Mouse (Mus musculus): ENCODE measurements around the gene N4bp2l1. TPM values are rescaled to one million over a fixed set of nuclear protein-coding genes. Genes with fewer than 3 reads are reported as not detected.

The N4bp2l1 gene
- polyA plus RNA-seq, 1 experiment from 2014 or later, result 16.3 TPM

DNA sequence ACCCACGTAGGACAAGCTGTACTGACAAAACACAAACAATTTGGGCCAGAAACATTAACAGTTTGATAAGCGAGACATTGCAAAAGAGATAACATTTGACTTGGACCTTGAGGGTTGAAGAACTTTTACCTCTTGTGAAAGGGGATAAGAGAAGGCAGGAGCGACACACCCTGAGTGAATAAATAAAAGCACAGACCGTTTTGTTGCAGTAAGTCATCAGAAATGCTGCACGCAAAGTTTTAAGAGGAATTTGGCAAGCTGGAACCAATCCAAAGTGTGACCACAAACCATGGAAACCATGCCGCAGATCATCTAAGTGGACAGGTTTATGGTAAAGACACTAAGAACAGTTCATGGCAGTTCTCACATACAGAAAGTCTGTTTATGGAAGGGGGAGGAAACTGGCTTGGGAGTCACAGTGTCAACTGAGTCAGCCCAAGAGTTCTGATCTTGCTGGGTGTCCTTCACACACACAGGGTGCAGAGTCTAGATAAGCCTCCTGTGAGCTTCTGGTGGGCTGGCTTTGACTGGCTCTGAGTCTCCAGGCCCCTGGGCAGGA, 18.3 kb downstream of the N4bp2l1 start:
- Histone ChIP-seq H3K27ac (replicated peaks) (no peak overlapping the region), H3K4me2 (no peak overlapping the region), H3K9ac (no peak overlapping the region), H3K9me3 (no peaks in the 10 kb centered on the region), H3K27me3 (no peaks in the 10 kb centered on the region), H3K4me3 (no peak overlapping the region), H3K4me1 (replicated peaks) (no peaks in the 10 kb centered on the region), H3K36me3 (peaks cover 6% of the 10 kb centered on the region)
- 88% methylated on average over 6 of the region's 6 CpGs for WGBS
- no peak for ATAC-seq (ENCODE audit: low FRiP score, low read depth)

DNA sequence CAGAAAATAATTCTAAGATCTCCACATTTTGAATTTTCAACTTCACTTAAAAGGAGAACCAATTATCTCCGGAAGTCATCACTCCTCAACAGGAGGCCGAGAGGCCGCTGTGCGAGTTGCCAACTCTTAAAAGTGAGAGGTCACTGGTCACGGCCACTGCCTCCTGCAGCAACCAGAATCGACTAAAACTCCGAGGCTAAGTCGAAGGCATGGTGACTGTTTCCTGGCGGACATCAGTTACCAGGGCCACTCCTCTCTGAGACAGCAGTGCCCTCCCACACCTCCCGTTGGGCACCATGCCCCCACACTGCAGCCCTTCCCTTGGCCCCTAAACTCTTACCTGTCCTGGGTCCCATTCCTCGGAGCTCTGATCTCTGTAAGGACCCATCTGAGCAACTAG, 20.2 kb downstream of the N4bp2l1 start:
- Histone ChIP-seq H3K4me3 (no peak overlapping the region), H3K36me3 (peaks cover 25% of the 10 kb centered on the region), H3K27me3 (no peaks in the 10 kb centered on the region), H3K9ac (no peak overlapping the region), H3K27ac (replicated peaks) (no peak overlapping the region), H3K9me3 (no peaks in the 10 kb centered on the region), H3K4me2 (no peak overlapping the region), H3K4me1 (replicated peaks) (no peaks in the 10 kb centered on the region)
- ATAC-seq (ENCODE audit: low FRiP score, low read depth), result no peak
- WGBS, result 88% methylated on average over 11 of the region's 11 CpGs

DNA sequence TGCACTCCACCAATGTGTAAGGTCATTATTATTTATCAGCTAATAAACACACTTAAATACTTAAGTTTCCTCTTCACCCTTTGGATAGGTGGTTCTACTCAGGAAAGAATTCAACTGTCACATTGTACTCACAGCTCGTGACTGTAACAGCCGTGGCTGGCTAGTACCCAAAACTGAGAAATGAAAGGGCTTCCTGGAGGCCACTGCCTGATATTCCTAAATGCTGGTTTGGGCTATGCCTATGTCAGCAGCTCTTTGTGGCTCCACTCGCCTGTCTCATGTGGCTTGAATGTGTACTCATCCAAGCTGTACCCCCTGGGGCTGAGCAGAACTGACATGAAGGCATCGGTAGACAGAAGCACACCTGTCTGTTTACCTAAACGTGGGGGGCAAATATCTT, 22.1 kb downstream of the N4bp2l1 start:
- Histone ChIP-seq H3K4me2 (no peak overlapping the region), H3K36me3 (peaks cover 28% of the 10 kb centered on the region), H3K9me3 (no peaks in the 10 kb centered on the region), H3K27me3 (no peaks in the 10 kb centered on the region), H3K27ac (replicated peaks) (no peak overlapping the region), H3K9ac (no peak overlapping the region), H3K4me3 (no peak overlapping the region), H3K4me1 (replicated peaks) (no peaks in the 10 kb centered on the region)
- no peak for ATAC-seq (ENCODE audit: low FRiP score, low read depth)
- WGBS, result 85% methylated on average over 5 of the region's 5 CpGs

DNA sequence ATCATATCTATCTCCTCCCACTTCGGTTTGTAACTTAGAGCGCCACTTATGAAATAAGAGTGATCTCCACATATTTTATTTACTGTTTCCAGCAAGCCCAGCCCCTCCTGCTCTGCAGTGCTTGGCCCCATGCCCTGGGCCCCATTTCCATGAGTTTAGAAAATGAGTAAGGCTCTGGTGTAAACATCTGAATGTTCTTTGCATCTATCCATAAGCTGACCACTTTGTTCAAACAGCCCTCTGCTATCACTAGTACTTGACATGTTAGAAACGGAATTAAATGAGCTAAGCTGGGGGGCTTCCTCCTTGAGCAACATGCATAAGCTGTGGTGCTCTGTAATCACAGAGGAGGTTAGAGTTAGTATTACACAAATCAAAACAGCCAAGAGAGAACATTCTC, 22.6 kb downstream of the N4bp2l1 start:
- no peaks in the 10 kb centered on the region for H3K27me3 ChIP-seq
- H3K4me3 ChIP-seq, result no peak overlapping the region
- peaks cover 30% of the 10 kb centered on the region for H3K36me3 ChIP-seq
- H3K27ac ChIP-seq (replicated peaks), result no peak overlapping the region
- ATAC-seq (ENCODE audit: low FRiP score, low read depth), result no peak
- WGBS, result 97% methylated on average over 3 of the region's 3 CpGs
- H3K4me2 ChIP-seq, result no peak overlapping the region
- no peaks in the 10 kb centered on the region for H3K4me1 ChIP-seq (replicated peaks)
- H3K9ac ChIP-seq, result no peak overlapping the region
- no peaks in the 10 kb centered on the region for H3K9me3 ChIP-seq

DNA sequence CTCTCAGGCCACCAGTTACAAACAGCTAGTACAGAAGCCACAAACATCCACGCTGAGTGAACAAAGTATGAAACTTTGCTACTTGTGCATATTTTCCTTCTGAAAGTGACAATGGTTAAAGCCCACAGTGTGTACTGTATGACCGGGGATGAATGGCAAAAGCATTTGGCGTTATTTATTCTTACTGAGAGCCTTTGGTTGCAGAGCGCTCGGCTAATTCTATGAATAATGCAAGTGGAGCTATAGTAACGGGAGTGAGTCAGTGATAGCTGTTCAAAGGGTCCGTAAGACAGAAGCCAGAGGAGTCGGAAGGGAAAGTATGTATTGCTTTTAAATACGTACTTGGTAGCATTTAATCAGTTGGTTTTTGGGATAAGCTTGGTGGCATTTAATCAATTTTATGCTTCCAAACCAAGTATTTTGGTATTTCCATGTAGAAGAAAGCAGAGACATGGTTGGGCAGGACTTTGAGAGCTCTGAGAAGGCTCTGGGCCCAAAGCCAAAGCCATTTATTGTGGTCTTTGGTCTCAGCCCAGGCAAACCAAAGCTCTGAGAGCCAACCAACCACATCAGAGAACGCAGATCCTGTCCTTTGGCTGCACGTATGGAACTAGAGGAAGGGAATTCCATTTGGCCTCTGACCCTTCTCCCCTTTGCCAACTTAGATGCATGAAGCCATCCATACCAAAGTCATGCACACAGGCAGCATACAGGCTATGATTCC, 26.3 kb downstream of the N4bp2l1 start:
- H3K9ac ChIP-seq, result no peak overlapping the region
- H3K9me3 ChIP-seq, result no peaks in the 10 kb centered on the region
- no peak for ATAC-seq (ENCODE audit: low FRiP score, low read depth)
- 0 out of 2 replicates have a peak overlapping the region, but pooled peaks have one; percentile 40 for H3K27ac ChIP-seq (replicated peaks)
- H3K4me2 ChIP-seq, result no peak overlapping the region
- no peak overlapping the region for H3K4me3 ChIP-seq
- WGBS, result 79% methylated on average over 11 of the region's 11 CpGs
- peaks cover 32% of the 10 kb centered on the region for H3K36me3 ChIP-seq
- no peaks in the 10 kb centered on the region for H3K27me3 ChIP-seq
- H3K4me1 ChIP-seq (replicated peaks), result no peaks in the 10 kb centered on the region

DNA sequence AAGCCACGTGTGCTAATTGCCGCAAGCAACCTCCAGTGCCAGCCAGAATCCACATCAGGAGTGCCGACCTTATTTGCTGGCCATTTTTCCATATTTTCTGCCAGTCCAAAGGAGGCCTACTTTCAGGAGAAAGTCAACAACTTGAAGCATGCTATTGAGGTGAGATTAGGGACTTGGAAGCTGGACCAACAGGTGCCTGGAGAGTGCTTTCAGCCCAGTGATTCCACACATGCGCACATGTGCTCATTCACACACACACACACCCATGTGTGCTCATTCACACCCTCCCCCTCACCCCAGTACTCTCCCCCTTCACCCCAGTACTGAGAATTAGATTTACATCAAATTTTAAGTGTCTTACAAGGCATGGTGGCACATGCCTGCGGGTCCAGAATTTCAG, 30.0 kb downstream of the N4bp2l1 start:
- Histone ChIP-seq H3K27ac (replicated peaks) (no peak overlapping the region), H3K27me3 (no peaks in the 10 kb centered on the region), H3K4me2 (no peak overlapping the region), H3K9ac (no peak overlapping the region), H3K4me3 (no peak overlapping the region), H3K4me1 (replicated peaks) (no peaks in the 10 kb centered on the region), H3K36me3 (peaks cover 11% of the 10 kb centered on the region), H3K9me3 (no peaks in the 10 kb centered on the region)
- 94% methylated on average over 5 of the region's 5 CpGs for WGBS
- ATAC-seq (ENCODE audit: low FRiP score, low read depth), result no peak

DNA sequence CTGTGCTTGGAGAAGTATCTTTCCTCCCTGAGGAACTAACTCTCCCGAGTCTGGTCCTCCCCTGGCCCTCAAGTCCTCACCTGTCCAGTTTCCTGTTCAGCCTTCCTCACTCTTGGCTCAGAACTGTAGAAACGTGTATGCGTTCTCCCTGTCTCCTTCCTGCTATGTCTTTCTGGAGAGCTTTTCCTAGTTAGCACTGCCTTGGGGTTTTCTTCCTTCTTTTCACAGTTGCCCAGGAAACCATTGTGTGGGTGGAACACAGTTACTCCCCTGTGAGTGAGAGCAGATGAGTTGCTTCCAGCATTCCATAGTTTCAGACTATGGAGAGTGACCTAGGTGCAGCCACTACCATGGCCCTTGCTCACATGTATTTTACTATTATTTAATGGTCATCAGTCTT, 30.8 kb downstream of the N4bp2l1 start:
- WGBS, result 40% methylated on average over 3 of the region's 3 CpGs
- no peak overlapping the region for H3K27ac ChIP-seq (replicated peaks)

DNA sequence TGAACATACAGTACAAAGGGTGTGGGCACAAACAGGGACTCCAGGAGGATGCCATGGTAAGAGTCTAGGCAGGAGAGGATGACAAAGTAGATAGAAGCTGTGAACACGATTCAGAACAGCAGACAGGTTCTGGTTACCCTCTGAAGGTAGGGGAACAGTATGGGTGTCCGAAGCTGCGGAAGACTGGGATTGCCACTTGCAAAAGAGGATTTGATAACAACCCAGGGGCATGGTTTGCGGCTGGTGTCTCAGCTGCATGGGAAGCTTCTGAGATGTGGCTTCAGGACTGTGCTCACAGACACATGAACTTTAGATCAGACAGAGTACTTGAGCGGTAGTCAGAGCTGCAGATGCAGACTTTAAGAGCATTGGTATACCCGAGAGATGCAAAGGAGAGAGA, 32.6 kb downstream of the N4bp2l1 start:
- Histone ChIP-seq H3K9ac (no peak overlapping the region), H3K4me2 (no peak overlapping the region), H3K27me3 (no peaks in the 10 kb centered on the region), H3K4me3 (no peak overlapping the region), H3K9me3 (no peaks in the 10 kb centered on the region), H3K27ac (replicated peaks) (no peak overlapping the region), H3K36me3 (peaks cover 4% of the 10 kb centered on the region), H3K4me1 (replicated peaks) (no peaks in the 10 kb centered on the region)
- WGBS, result 93% methylated on average over 6 of the region's 6 CpGs
- no peak for ATAC-seq (ENCODE audit: low FRiP score, low read depth)

More for the DNA sequence above, 30.8 kb downstream of the N4bp2l1 start:
- H3K9ac ChIP-seq, result no peak overlapping the region
- H3K36me3 ChIP-seq, result peaks cover 7% of the 10 kb centered on the region
- no peak overlapping the region for H3K4me2 ChIP-seq
- H3K27me3 ChIP-seq, result no peaks in the 10 kb centered on the region
- H3K4me3 ChIP-seq, result no peak overlapping the region
- no peaks in the 10 kb centered on the region for H3K9me3 ChIP-seq
- H3K4me1 ChIP-seq (replicated peaks), result no peaks in the 10 kb centered on the region
- ATAC-seq (ENCODE audit: low FRiP score, low read depth), result no peak

DNA sequence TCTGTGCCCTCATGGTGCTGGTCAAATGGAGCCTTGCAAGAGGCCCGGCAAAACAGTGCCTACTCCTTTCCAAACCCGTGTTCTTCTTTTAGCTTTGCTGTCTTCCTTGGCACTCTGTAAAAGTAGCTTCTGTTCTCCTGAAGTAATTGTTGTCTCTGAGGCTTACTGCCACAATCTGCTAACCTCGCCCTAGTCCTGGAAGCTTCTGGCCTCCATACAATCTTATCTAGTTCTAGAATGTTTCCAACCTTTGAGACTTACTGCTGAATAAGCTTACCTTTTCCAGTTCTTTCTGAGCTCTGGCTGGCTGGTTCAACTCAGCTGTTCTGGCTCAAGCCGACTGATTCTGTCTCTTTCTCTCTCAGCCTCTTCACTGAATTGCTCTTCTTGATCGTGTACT, 35.2 kb downstream of the N4bp2l1 start:
- ATAC-seq (ENCODE audit: low FRiP score, low read depth), result no peak
- H3K36me3 ChIP-seq, result no peaks in the 10 kb centered on the region

DNA sequence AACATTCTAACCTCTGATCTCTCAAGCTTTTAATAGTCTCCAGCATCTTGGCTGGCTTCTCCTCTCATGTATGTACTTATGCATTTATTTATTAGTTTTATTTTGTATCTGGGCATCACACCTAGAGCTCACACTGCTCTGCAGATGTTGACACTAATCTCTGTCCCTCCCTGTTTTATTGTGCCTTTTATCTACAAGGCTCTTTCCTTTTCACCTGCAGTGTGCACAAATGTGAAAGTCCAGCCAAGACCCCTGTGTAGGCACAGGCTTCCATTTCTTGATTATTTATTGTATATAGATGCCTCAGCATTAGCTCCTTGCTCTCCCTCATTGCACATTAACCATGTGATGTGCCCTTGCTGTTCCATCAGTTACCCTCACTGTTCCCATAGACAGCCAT, 35.6 kb downstream of the N4bp2l1 start:
- no peaks in the 10 kb centered on the region for H3K27me3 ChIP-seq
- ATAC-seq (ENCODE audit: low FRiP score, low read depth), result no peak

More for the DNA sequence above, 35.2 kb downstream of the N4bp2l1 start:
- Histone ChIP-seq H3K4me3 (no peak overlapping the region), H3K27ac (replicated peaks) (no peak overlapping the region), H3K4me1 (replicated peaks) (no peaks in the 10 kb centered on the region), H3K4me2 (no peak overlapping the region), H3K9ac (no peak overlapping the region), H3K9me3 (no peaks in the 10 kb centered on the region), H3K27me3 (no peaks in the 10 kb centered on the region)
- 94% methylated on average over 5 of the region's 5 CpGs for WGBS

DNA sequence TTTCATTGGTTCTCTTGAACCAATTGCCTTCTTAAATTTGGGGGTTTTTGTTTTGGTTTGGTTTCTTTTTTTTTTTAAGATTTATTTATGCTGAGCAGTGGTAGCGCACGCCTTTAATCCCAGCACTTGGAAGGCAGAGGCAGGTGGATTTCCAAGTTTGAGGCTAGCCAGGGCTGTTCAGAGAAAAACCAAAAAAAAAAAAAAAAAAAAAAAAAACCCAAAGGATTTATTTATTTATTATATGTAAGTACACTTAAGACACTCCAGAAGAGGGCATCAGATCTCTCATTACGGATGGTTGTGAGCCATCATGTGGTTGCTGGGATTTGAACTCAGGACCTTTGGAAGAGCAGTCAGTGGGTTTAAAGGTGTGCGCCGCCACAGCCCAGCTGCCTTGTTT, 36.1 kb downstream of the N4bp2l1 start:
- no peak for ATAC-seq (ENCODE audit: low FRiP score, low read depth)
- 96% methylated on average over 5 of the region's 5 CpGs for WGBS
- Histone ChIP-seq H3K27me3 (no peaks in the 10 kb centered on the region), H3K36me3 (no peaks in the 10 kb centered on the region), H3K9ac (no peak overlapping the region), H3K27ac (replicated peaks) (no peak overlapping the region), H3K4me2 (no peak overlapping the region), H3K9me3 (no peaks in the 10 kb centered on the region), H3K4me3 (no peak overlapping the region), H3K4me1 (replicated peaks) (no peaks in the 10 kb centered on the region)

More for the DNA sequence above, 35.6 kb downstream of the N4bp2l1 start:
- Histone ChIP-seq H3K4me2 (no peak overlapping the region), H3K9me3 (no peaks in the 10 kb centered on the region), H3K9ac (no peak overlapping the region), H3K4me1 (replicated peaks) (no peaks in the 10 kb centered on the region), H3K4me3 (no peak overlapping the region), H3K36me3 (no peaks in the 10 kb centered on the region), H3K27ac (replicated peaks) (no peak overlapping the region)

DNA sequence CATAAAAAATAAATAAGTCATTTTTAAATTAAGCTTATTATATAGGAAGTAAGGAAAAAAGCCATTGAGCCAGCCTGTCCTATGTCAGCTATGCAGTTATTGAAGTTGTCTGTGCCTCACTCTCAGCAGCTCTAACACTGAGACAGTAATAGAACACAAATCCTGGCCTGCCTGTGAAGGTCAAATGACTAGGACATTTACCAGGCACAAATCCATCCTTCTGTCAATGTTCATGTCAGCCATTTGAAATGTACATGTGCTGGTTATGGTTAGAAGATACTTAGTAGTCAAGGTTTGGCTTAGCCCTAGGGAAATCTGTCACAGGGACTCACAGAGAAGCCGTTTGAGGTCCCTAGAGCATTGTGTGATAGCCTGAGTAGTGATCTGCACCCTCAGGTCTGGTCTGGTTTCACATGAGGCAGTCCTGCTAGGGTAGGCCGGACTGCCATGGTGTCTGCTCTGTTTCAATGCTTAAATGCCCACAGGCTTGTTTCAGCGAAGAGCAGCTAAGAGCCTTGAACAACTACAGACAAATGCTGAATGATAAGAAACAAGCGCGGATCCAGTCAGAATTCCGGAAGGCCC, 37.4 kb downstream of the N4bp2l1 start:
- Histone ChIP-seq H3K4me2 (no peak overlapping the region), H3K27me3 (no peaks in the 10 kb centered on the region), H3K4me1 (replicated peaks) (no peaks in the 10 kb centered on the region), H3K9ac (no peak overlapping the region), H3K9me3 (no peaks in the 10 kb centered on the region), H3K27ac (replicated peaks) (no peak overlapping the region), H3K36me3 (no peaks in the 10 kb centered on the region; the same call in 1 of the 2 replicates), H3K4me3 (no peak overlapping the region)
- ATAC-seq (ENCODE audit: low FRiP score, low read depth), result no peak
- 96% methylated on average over 6 of the region's 6 CpGs for WGBS
